Mouse (Mus musculus): Measurements from ENCODE around the gene Tsn. TPM values are rescaled to one million over a fixed set of nuclear protein-coding genes. Genes with fewer than 3 reads are reported as not detected.

Tsn gene
- polyA plus RNA-seq (2015; fragmentation: Nextera tagmentation; extraction: Ambion mirVana): 172 and 176 TPM in 2 replicates

GRCm38 (mm10) chr1:118311622-118312326 lies at the start of gene Tsn:
Gene Tsn (minus strand): TSS chr1:118311739.
- ATAC-seq (replicated peaks; ENCODE audit: extremely low read depth, insufficient read depth, low FRiP score): no peak
- Histone ChIP-seq H3K4me1 (ENCODE audit: control insufficient read depth, insufficient read depth, low read length) (peaks cover 10% of the 10 kb centered on the region), H3K4me2 (ENCODE audit: low read depth, low read length) (peak within 1 kb of the TSS; percentile 75), H3K27ac (ENCODE audit: low read length) (peak within 1 kb of the TSS; percentile 93), H3K4me3 (ENCODE audit: low read length) (peak within 1 kb of the TSS; percentile 94), H3K36me3 (ENCODE audit: control insufficient read depth, insufficient read depth) (peaks cover under 1% of the 10 kb centered on the region), H3K9ac (ENCODE audit: low read length) (peak within 1 kb of the TSS; percentile 92), H3K27me3 (ENCODE audit: control insufficient read depth, insufficient read depth, low read length) (no peaks in the 10 kb centered on the region), H3K9me3 (replicated peaks; ENCODE audit: control insufficient read depth, low read length) (no peaks in the 10 kb centered on the region)
- 49% methylated on average over 12 of the region's 12 CpGs for WGBS

DNA sequence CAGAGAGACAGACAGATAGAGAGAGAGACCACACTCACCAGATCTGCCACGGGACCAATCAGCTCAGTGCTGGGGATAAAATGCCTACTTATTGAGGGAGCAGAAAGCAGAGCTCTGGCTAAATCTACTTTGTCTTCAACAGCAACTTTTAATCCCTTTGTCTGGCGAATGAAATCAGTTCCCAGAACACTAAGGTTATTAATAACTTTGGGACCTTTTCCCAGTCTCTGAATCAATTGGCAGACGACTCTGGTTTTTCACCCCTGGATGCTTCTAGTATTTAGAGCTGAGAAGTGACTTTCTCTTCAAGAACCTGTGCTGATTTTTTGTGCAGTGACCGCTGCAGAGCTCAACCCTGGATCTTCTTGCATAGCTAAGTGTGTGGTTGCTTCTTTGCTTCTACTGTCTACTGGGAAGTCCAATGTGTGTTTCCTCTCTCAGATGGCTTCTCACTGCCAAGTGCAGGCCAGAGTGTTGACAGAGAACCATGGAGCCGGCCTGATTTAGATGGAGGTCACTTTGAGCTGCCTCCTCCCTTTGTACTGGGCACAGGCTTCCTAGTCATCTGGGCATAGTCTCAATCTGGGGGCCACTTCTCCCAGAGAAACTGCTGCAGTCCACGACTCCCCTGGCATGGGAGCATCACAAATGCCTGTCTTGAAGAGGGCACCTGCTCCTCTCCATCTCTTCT lies 47.7 kb upstream of the Tsn start:
- Histone ChIP-seq H3K4me2 (ENCODE audit: low read depth, low read length) (peak overlapping the region; percentile 28), H3K4me3 (ENCODE audit: low read length) (no peak overlapping the region; the same call in 1 of the 2 replicates), H3K9me3 (replicated peaks; ENCODE audit: control insufficient read depth, low read length) (no peaks in the 10 kb centered on the region), H3K9ac (ENCODE audit: low read length) (peak overlapping the region; percentile 47), H3K27me3 (ENCODE audit: control insufficient read depth, insufficient read depth, low read length) (no peaks in the 10 kb centered on the region), H3K36me3 (ENCODE audit: control insufficient read depth, insufficient read depth) (no peaks in the 10 kb centered on the region), H3K27ac (ENCODE audit: low read length) (peak overlapping the region; percentile 97), H3K4me1 (ENCODE audit: control insufficient read depth, insufficient read depth, low read length) (peaks cover 8% of the 10 kb centered on the region; the same call in 1 of the 2 replicates)
- 26% methylated on average over 6 of the region's 6 CpGs for WGBS
- peak; percentile 90 for ATAC-seq (replicated peaks; ENCODE audit: extremely low read depth, insufficient read depth, low FRiP score)

DNA sequence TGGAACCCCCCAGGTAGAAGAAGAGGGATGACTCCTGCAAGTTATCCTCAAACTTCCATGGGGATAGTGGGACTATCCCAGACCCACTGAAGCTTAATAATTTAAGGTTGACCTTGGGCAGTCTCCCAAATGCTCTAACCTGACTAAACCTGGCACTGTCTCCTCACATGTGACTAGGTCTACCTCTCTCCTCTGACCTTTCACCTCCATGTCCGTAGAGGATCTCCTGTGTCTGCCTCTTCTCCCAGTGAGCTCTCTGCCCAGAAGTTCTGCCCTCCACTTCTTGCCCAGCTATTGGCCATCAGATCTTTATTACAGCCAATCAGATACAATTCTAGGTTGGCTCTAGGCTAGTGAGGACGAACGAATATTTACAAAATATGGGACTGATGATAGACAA lies 38.4 kb upstream of the Tsn start:
- ATAC-seq (replicated peaks; ENCODE audit: extremely low read depth, insufficient read depth, low FRiP score): no peak
- WGBS: 73% methylated on average over 3 of the region's 3 CpGs
- H3K27ac ChIP-seq (ENCODE audit: low read length): no peak overlapping the region

DNA sequence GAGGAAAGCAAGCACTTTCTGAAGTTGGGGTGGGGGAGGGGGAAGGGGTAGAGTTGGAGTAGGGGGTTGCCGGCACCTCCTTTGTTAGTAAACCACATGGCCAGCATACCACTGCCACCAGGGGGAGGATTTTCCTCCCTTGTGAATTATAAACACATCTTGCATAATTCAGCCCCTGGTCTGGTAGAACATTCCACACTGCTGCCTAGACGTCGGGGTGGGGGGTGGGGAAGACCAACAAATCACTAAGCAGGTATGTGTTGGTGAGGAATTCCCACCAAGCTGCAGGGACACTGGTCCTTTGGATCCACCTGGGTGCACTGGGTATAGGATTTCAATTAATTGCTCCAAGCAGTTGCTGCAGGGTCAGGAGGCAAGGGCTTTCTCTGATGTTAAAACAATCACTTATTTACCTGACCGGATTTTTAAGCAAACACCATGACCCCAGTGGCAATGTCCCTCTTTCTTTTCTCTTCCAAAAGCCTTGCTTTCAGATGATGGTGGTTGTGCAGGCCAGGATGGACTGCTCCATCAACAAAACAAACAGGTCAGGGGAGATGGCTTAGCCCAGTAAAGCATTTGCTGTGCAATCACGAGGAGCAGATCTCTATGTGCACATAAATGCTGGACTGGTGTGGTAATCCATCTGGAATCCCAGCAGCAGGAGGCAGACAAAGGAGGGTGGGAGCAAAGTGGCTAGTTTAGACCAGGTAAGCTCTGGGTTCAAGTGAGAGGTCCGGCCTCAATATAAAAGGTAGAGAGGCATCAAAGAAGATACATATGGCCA lies 32.3 kb upstream of the Tsn start:
- 38% methylated on average over 6 of the region's 6 CpGs for WGBS
- no peak for ATAC-seq (replicated peaks; ENCODE audit: extremely low read depth, insufficient read depth, low FRiP score)
- Histone ChIP-seq H3K4me3 (ENCODE audit: low read length) (no peak overlapping the region), H3K27me3 (ENCODE audit: control insufficient read depth, insufficient read depth, low read length) (no peaks in the 10 kb centered on the region), H3K9ac (ENCODE audit: low read length) (no peak overlapping the region), H3K27ac (ENCODE audit: low read length) (no peak overlapping the region), H3K4me1 (ENCODE audit: control insufficient read depth, insufficient read depth, low read length) (peaks cover 4% of the 10 kb centered on the region; the same call in 1 of the 2 replicates), H3K36me3 (ENCODE audit: control insufficient read depth, insufficient read depth) (no peaks in the 10 kb centered on the region), H3K4me2 (ENCODE audit: low read depth, low read length) (no peak overlapping the region), H3K9me3 (replicated peaks; ENCODE audit: control insufficient read depth, low read length) (peaks cover 4% of the 10 kb centered on the region; the same call in 1 of the 2 replicates)

More for the DNA sequence above, 38.4 kb upstream of the Tsn start:
- H3K36me3 ChIP-seq (ENCODE audit: control insufficient read depth, insufficient read depth): no peaks in the 10 kb centered on the region
- no peak overlapping the region for H3K4me3 ChIP-seq (ENCODE audit: low read length)
- no peaks in the 10 kb centered on the region for H3K4me1 ChIP-seq (ENCODE audit: control insufficient read depth, insufficient read depth, low read length)
- H3K4me2 ChIP-seq (ENCODE audit: low read depth, low read length): no peak overlapping the region
- no peaks in the 10 kb centered on the region for H3K27me3 ChIP-seq (ENCODE audit: control insufficient read depth, insufficient read depth, low read length)
- peaks cover 4% of the 10 kb centered on the region; the same call in 1 of the 2 replicates for H3K9me3 ChIP-seq (replicated peaks; ENCODE audit: control insufficient read depth, low read length)
- no peak overlapping the region for H3K9ac ChIP-seq (ENCODE audit: low read length)

- Histone ChIP-seq H3K27me3 (ENCODE audit: control insufficient read depth, insufficient read depth, low read length) (no peaks in the 10 kb centered on the region), H3K9ac (ENCODE audit: low read length) (no peak overlapping the region), H3K9me3 (replicated peaks; ENCODE audit: control insufficient read depth, low read length) (no peaks in the 10 kb centered on the region), H3K36me3 (ENCODE audit: control insufficient read depth, insufficient read depth) (peaks cover 8% of the 10 kb centered on the region), H3K27ac (ENCODE audit: low read length) (no peak overlapping the region), H3K4me1 (ENCODE audit: control insufficient read depth, insufficient read depth, low read length) (peaks cover 4% of the 10 kb centered on the region), H3K4me2 (ENCODE audit: low read depth, low read length) (no peak overlapping the region), H3K4me3 (ENCODE audit: low read length) (no peak overlapping the region)
- WGBS: 49% methylated on average over 5 of the region's 5 CpGs
- no peak for ATAC-seq (replicated peaks; ENCODE audit: extremely low read depth, insufficient read depth, low FRiP score)
These were observed 26.4 kb upstream of the Tsn start for GRCm38 (mm10) chr1:118337921-118338320.

GRCm38 (mm10) chr1:118335847-118336246 lies 24.3 kb upstream of the Tsn start:
- no peak overlapping the region for H3K27ac ChIP-seq (ENCODE audit: low read length)
- H3K4me3 ChIP-seq (ENCODE audit: low read length): no peak overlapping the region
- H3K9me3 ChIP-seq (replicated peaks; ENCODE audit: control insufficient read depth, low read length): no peaks in the 10 kb centered on the region
- no peak overlapping the region for H3K4me2 ChIP-seq (ENCODE audit: low read depth, low read length)
- H3K36me3 ChIP-seq (ENCODE audit: control insufficient read depth, insufficient read depth): peaks cover 26% of the 10 kb centered on the region
- no peak for ATAC-seq (replicated peaks; ENCODE audit: extremely low read depth, insufficient read depth, low FRiP score)
- H3K4me1 ChIP-seq (ENCODE audit: control insufficient read depth, insufficient read depth, low read length): no peaks in the 10 kb centered on the region; the same call in 1 of the 2 replicates
- H3K27me3 ChIP-seq (ENCODE audit: control insufficient read depth, insufficient read depth, low read length): no peaks in the 10 kb centered on the region
- H3K9ac ChIP-seq (ENCODE audit: low read length): no peak overlapping the region

- no peak overlapping the region for H3K4me3 ChIP-seq (ENCODE audit: low read length)
- H3K36me3 ChIP-seq (ENCODE audit: control insufficient read depth, insufficient read depth): peaks cover 34% of the 10 kb centered on the region
- H3K27me3 ChIP-seq (ENCODE audit: control insufficient read depth, insufficient read depth, low read length): no peaks in the 10 kb centered on the region
- no peak overlapping the region for H3K9ac ChIP-seq (ENCODE audit: low read length)
- H3K9me3 ChIP-seq (replicated peaks; ENCODE audit: control insufficient read depth, low read length): no peaks in the 10 kb centered on the region
- no peak for ATAC-seq (replicated peaks; ENCODE audit: extremely low read depth, insufficient read depth, low FRiP score)
- WGBS: 80% methylated on average over 9 of the region's 9 CpGs
- H3K27ac ChIP-seq (ENCODE audit: low read length): no peak overlapping the region
- no peaks in the 10 kb centered on the region; the same call in 1 of the 2 replicates for H3K4me1 ChIP-seq (ENCODE audit: control insufficient read depth, insufficient read depth, low read length)
- no peak overlapping the region for H3K4me2 ChIP-seq (ENCODE audit: low read depth, low read length)
These were observed 23.5 kb upstream of the Tsn start for GRCm38 (mm10) chr1:118334749-118335713.

GRCm38 (mm10) chr1:118321661-118322201 lies 10.2 kb upstream of the Tsn start, which contains the start of gene Nifk:
Gene Nifk (plus strand): TSS chr1:118321839.
- peak within 1 kb of the TSS; percentile 96 for H3K4me3 ChIP-seq (ENCODE audit: low read length)
- peaks cover 6% of the 10 kb centered on the region for H3K4me1 ChIP-seq (ENCODE audit: control insufficient read depth, insufficient read depth, low read length)
- ATAC-seq (replicated peaks; ENCODE audit: extremely low read depth, insufficient read depth, low FRiP score): peak; percentile 89; the same call in 1 of the 2 replicates
- peak within 1 kb of the TSS; percentile 90 for H3K9ac ChIP-seq (ENCODE audit: low read length)
- H3K27ac ChIP-seq (ENCODE audit: low read length): 0 out of 2 replicates have a peak within 1 kb of the TSS, but pooled peaks have one; percentile 33
- H3K4me2 ChIP-seq (ENCODE audit: low read depth, low read length): peak within 1 kb of the TSS; percentile 91
- under 1% methylated on average over 37 of the region's 37 CpGs for WGBS
- peaks cover 11% of the 10 kb centered on the region for H3K36me3 ChIP-seq (ENCODE audit: control insufficient read depth, insufficient read depth)
- no peaks in the 10 kb centered on the region for H3K27me3 ChIP-seq (ENCODE audit: control insufficient read depth, insufficient read depth, low read length)
- H3K9me3 ChIP-seq (replicated peaks; ENCODE audit: control insufficient read depth, low read length): no peaks in the 10 kb centered on the region
